Mouse (Mus musculus) CH12.LX (cell line): ENCODE measurements around the gene Tnfrsf14.
A peak's percentile ranks its signal among the peaks of the same experiment; 100 is the strongest.

Experiments used
- CTCF ChIP-seq, 2 experiments: IDR thresholded peaks in 1 of 2; conservative IDR thresholded peaks in 1 of 2; 2 replicates each; pipeline ENCODE4 v1.5.1; 2011 to 2012; ENCODE audit warnings: low read depth in 2 of 2, low read length in 2 of 2, improper control_type of control experiment in 1 of 2, inconsistent platforms in 1 of 2, mild to moderate bottlenecking in 1 of 2, moderate library complexity in 1 of 2
- NRF1 ChIP-seq: IDR thresholded peaks from 2 replicates; pipeline ENCODE4 v1.6.1; 2014; ENCODE audit warnings: low read depth, mild to moderate bottlenecking, inconsistent platforms, low read length, improper control_type of control experiment, moderate library complexity
- POLR2A ChIP-seq: IDR thresholded peaks from 2 replicates; pipeline ENCODE4 v1.6.1; 2011; ENCODE audit warnings: low read depth, mild to moderate bottlenecking, improper control_type of control experiment, low read length
- USF1 ChIP-seq: IDR thresholded peaks from 2 replicates; pipeline ENCODE4 v1.6.1; 2014; ENCODE audit warnings: low read depth, mild to moderate bottlenecking, inconsistent platforms, low read length, improper control_type of control experiment
- USF2 ChIP-seq: conservative IDR thresholded peaks from 2 replicates; pipeline ENCODE4 v1.6.1; 2011; ENCODE audit warnings: low read depth, low read length, improper control_type of control experiment

GRCm38 (mm10) chr4:154877864-154878548, 50.4 kb downstream of the Tnfrsf14 start:
- TF ChIP-seq USF2 (no peak), CTCF (conservative IDR thresholded peaks at IDR 0.05 in 1 of 2, IDR thresholded peaks at IDR 0.05 in 1 of 2; ENCODE audit: low read depth in 2 of 2, low read length in 2 of 2) (peak; percentile 65 to 97), POLR2A (peak; percentile 79), NRF1 (no peak), USF1 (no peak)
